Mouse (Mus musculus) ES-E14 (cell line): ENCODE data around the gene Tspan31. TPM values are rescaled to one million over a fixed set of nuclear protein-coding genes. Genes with fewer than 3 reads are reported as not detected.

Experiments used
- DNase-seq: peaks from one replicate; pipeline ENCODE4 v3.0.0-alpha.2; 2013; ENCODE audit warnings: low read depth, low spot score
- H3K27ac ChIP-seq: 2 replicates; pipeline ENCODE4 v1.5.1; 2012; ENCODE audit warnings: low read depth, mild to moderate bottlenecking, low read length, moderate library complexity, mixed read lengths; ENCODE audit not compliant: poor library complexity, insufficient read depth, severe bottlenecking
- H3K36me3 ChIP-seq: 2 replicates; pipeline ENCODE4 v1.6.1; 2012; ENCODE audit warnings: mild to moderate bottlenecking, low read length, moderate library complexity, mixed read lengths; ENCODE audit not compliant: control insufficient read depth, poor library complexity, insufficient read depth, severe bottlenecking
- H3K4me1 ChIP-seq, 2 experiments: fragments of 150-350 bp in 1 of 2; sonication (generic) in 1 of 2; 2 replicates each; pipeline ENCODE4 v1.6.1; 2012; ENCODE audit warnings: low read length in 2 of 2, mild to moderate bottlenecking in 1 of 2, mixed read lengths in 1 of 2; ENCODE audit not compliant: control insufficient read depth in 2 of 2, insufficient read depth in 2 of 2, poor library complexity in 1 of 2
- H3K4me3 ChIP-seq, 2 experiments: fragments of 150-350 bp in 1 of 2; sonication (generic) in 1 of 2; 2 replicates each; pipeline ENCODE4 v1.5.1; 2012; ENCODE audit warnings: low read length in 2 of 2, low read depth in 1 of 2, mild to moderate bottlenecking in 1 of 2, mixed read lengths in 1 of 2; ENCODE audit not compliant: insufficient read depth in 1 of 2, poor library complexity in 1 of 2, severe bottlenecking in 1 of 2
- H3K9ac ChIP-seq: 2 replicates; pipeline ENCODE4 v1.6.1; 2012; ENCODE audit warnings: low read depth, mild to moderate bottlenecking, low read length, mixed read lengths; ENCODE audit not compliant: poor library complexity, insufficient read depth, severe bottlenecking
- H3K9me3 ChIP-seq: fragments of 150-350 bp; sonication (generic); 2 replicates; pipeline ENCODE4 v1.6.1; 2012; ENCODE audit warnings: low read depth, mild to moderate bottlenecking, low read length; ENCODE audit not compliant: control insufficient read depth, insufficient read depth
- CHD2 ChIP-seq: IDR thresholded peaks from 2 replicates; pipeline ENCODE4 v1.6.1; 2014; ENCODE audit warnings: mild to moderate bottlenecking, low read depth, low read length, inconsistent platforms
- HCFC1 ChIP-seq: IDR thresholded peaks from 2 replicates; pipeline ENCODE4 v1.6.1; 2012; ENCODE audit warnings: low read length, inconsistent platforms, borderline replicate concordance; ENCODE audit not compliant: insufficient read depth
- MAFK ChIP-seq: IDR thresholded peaks from 2 replicates; pipeline ENCODE4 v1.6.1; 2014; ENCODE audit warnings: mild to moderate bottlenecking, low read depth, low read length, inconsistent platforms; ENCODE audit not compliant: insufficient read depth
- ZC3H11A ChIP-seq: IDR thresholded peaks from 2 replicates; pipeline ENCODE4 v1.6.1; 2012; ENCODE audit warnings: low read depth, mild to moderate bottlenecking, inconsistent platforms, low read length, borderline replicate concordance
- ZNF384 ChIP-seq: IDR thresholded peaks from 2 replicates; pipeline ENCODE4 v1.6.1; 2012; ENCODE audit warnings: low read depth, low read length, inconsistent platforms
- in situ Hi-C, 2 experiments: fragments of 600-800 bp; cut with MboI; formaldehyde crosslinking; loops; one replicate each; pipeline ENCODE4 v1.15.1; 2025; ENCODE audit warnings: low sequenced_read_pairs in 2 of 2, inconsistent platforms in 1 of 2; ENCODE audit not compliant: unreplicated experiment in 2 of 2
- total RNA-seq: library from RNA; depleted of rRNA; stranded (reverse); fragments of 300-350 nt; gene quantifications from 2 replicates; pipeline ENCODE4 v1.2.3, GENCODE M21; 2012

Gene Tspan31
- total RNA-seq, 1 experiment: 121 TPM

DNA sequence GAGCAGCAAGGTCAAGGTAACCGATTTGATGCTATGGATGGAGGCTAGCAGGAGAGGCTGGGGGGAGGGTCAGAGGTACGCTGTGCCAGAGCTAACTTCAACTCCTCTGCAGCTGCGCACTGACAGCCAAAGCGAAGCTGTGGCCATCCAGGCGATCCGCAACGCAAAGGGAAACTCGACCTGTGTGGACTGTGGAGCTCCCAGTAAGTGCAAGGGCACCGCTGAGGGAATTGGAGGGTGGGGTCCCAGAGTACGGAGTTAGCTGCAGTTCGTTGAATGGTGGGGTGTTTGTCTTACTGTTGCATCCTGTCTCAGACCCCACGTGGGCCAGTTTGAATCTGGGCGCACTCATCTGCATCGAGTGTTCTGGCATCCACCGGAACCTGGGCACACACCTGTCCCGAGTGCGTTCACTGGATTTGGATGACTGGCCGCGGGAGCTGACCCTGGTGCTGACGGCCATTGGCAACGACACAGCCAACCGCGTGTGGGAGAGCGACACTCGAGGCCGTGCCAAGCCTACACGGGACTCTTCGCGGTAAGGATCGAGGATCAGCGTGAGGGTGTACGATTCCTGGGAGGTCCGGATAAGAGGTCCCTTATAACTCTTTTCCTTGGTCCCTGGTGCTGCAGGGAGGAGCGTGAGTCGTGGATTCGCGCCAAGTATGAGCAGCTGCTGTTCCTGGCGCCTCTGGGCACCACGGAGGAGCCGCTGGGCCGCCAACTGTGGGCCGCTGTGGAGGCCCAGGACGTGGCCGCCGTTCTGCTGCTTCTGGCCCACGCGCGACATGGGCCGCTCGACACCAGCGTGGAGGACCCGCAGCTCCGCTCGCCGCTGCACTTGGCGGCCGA lies 20.7 kb upstream of the Tspan31 start:
- peak overlapping the region; percentile 32 to 55; a peak in 2 of 4 replicates for H3K4me3 ChIP-seq
- H3K4me1 ChIP-seq: peaks cover 0 to 13% of the 10 kb centered on the region in 2 experiments; a peak in 2 of 4 replicates
- H3K9me3 ChIP-seq: no peaks in the 10 kb centered on the region
- no peak for DNase-seq
- in situ Hi-C loops: no loop called here
- H3K27ac ChIP-seq: no peak overlapping the region
- TF ChIP-seq CHD2 (no peak), ZNF384 (no peak), HCFC1 (no peak), ZC3H11A (no peak), MAFK (no peak)
- no peak overlapping the region for H3K9ac ChIP-seq
- no peaks in the 10 kb centered on the region for H3K36me3 ChIP-seq

- Histone ChIP-seq H3K9me3 (no peaks in the 10 kb centered on the region), H3K27ac (no peak overlapping the region), H3K36me3 (no peaks in the 10 kb centered on the region), H3K4me1 (peaks cover 0 to 7% of the 10 kb centered on the region in 2 experiments; a peak in 1 of 4 replicates), H3K9ac (no peak overlapping the region), H3K4me3 (no peak overlapping the region)
- TF ChIP-seq ZNF384 (no peak), MAFK (no peak), HCFC1 (no peak), ZC3H11A (no peak), CHD2 (no peak)
- in situ Hi-C loops: no loop called here
- DNase-seq: no peak
These were observed 15.6 kb upstream of the Tspan31 start for GRCm38 (mm10) chr10:127085633-127086032.

DNA sequence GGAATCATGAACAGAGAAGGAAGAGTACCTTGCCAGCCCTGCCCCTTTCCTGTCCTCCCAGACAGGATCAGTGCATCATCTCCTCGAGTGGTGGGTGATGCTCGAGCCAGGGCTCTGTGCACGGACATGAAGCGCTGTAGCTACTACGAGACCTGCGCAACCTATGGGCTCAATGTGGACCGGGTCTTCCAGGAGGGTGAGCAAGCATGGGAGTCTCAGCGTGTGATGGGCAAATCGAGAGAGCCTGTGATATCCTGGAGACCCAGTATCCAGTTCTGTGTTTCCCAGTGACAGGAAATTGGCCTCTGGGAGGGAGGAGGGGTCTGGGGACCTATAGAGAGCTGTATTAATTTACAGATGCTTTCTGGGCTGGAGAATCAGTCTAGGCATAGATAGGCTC lies 15.0 kb upstream of the Tspan31 start:
- H3K27ac ChIP-seq: no peak overlapping the region
- in situ Hi-C loops: no loop called here
- no peak overlapping the region for H3K4me3 ChIP-seq
- no peaks in the 10 kb centered on the region for H3K9me3 ChIP-seq
- no peak overlapping the region for H3K9ac ChIP-seq
- TF ChIP-seq HCFC1 (no peak), ZC3H11A (no peak), ZNF384 (no peak)
- no peak for DNase-seq
- no peaks in the 10 kb centered on the region for H3K36me3 ChIP-seq
- peaks cover 0 to 9% of the 10 kb centered on the region in 2 experiments; a peak in 1 of 4 replicates for H3K4me1 ChIP-seq

DNA sequence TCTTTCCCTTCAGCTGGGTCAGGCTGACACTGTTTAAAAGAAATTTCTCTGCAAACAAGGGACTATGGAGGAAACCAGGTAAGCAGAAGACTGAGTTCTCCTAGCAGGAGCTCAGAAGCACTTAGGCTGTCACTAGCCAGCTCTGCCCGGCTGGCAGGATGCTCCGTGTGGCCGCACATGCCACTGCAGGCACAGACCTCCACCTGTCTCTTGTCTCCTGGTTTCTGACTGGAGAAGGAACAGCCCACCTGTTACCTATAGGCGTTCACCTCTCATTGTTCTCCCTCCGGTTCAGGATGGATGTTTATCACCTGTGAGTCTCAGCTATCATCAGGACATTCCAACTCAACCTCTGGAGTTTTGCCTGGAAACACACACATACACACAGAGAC lies 13.8 kb upstream of the Tspan31 start:
- Histone ChIP-seq H3K9ac (no peak overlapping the region), H3K27ac (no peak overlapping the region), H3K4me3 (no peak overlapping the region), H3K36me3 (no peaks in the 10 kb centered on the region), H3K4me1 (peaks cover 0 to 9% of the 10 kb centered on the region in 2 experiments; a peak in 1 of 4 replicates), H3K9me3 (no peaks in the 10 kb centered on the region)
- in situ Hi-C loops: no loop called here
- DNase-seq: no peak
- TF ChIP-seq CHD2 (no peak), ZC3H11A (no peak), ZNF384 (no peak), MAFK (no peak), HCFC1 (no peak)
